Mouse (Mus musculus): Measurements from ENCODE around the gene Wdr45. TPM values are rescaled to one million over a fixed set of nuclear protein-coding genes. Genes with fewer than 3 reads are reported as not detected.

Wdr45 gene
- polyA plus RNA-seq, 1 experiment, result 38.9 TPM

DNA sequence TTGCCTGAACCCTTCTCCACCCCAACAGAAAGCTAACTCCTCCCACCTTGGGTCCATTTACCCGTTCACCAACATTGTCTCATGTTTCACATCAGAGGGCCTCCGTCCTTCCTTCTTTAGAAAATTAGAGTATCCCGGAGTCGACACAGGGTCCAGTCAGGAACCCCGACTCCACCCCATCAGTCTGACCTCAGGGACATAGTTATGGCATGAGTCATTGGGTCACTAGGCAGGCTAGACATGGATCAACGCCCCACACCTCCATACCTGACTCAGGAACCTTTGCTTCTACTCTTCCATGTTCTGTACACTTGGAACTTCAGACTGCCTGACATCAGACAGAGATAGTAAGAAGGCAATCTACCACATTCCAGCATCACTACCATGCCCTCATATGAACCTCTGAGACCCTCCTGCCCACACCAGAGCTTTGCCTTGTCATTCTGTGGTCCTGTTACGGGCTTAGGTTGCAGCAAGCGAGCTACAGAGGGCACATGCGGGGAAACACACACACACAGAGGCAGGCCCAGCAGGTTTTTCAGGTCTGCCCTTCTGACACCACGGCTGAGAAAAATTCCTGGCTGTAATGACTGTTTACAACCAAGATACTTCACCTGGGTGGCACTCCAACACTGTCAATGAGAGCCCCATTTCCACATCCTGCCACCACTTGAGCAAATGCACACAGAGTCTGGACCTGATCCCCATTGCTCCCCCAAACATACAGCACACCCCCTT lies 26.1 kb downstream of the Wdr45 start:
- no peaks in the 10 kb centered on the region for H3K79me2 ChIP-seq (ENCODE audit: control insufficient read depth, insufficient read depth)
- no peak overlapping the region for H3ac ChIP-seq (ENCODE audit: control insufficient read depth, insufficient read length)
- peak overlapping the region; percentile 63 for H3K4me2 ChIP-seq (ENCODE audit: low read depth)
- no peak overlapping the region for H3K4me3 ChIP-seq
- TF ChIP-seq CEBPB (IDR thresholded peaks at IDR 0.05; ENCODE audit: insufficient read depth, poor library complexity, severe bottlenecking), result no peak
- TF ChIP-seq MAX (IDR thresholded peaks at IDR 0.05; ENCODE audit: low read depth), result no peak
- no peak for TF ChIP-seq TCF12 (IDR thresholded peaks at IDR 0.05; ENCODE audit: insufficient read depth, poor library complexity, severe bottlenecking)
- no peaks in the 10 kb centered on the region for H3K27me3 ChIP-seq (ENCODE audit: control insufficient read depth, insufficient read depth, insufficient read length)
- H3K36me3 ChIP-seq (ENCODE audit: control insufficient read depth, insufficient read depth), result no peaks in the 10 kb centered on the region

GRCm38 (mm10) chrX:7741103-7741502 lies 27.0 kb downstream of the Wdr45 start:
- no peaks in the 10 kb centered on the region for H3K79me2 ChIP-seq (ENCODE audit: control insufficient read depth, insufficient read depth)
- H3K27me3 ChIP-seq (ENCODE audit: control insufficient read depth, insufficient read depth, insufficient read length), result no peaks in the 10 kb centered on the region
- no peak overlapping the region for H3K4me2 ChIP-seq (ENCODE audit: low read depth)
- H3ac ChIP-seq (ENCODE audit: control insufficient read depth, insufficient read length), result no peak overlapping the region
- H3K36me3 ChIP-seq (ENCODE audit: control insufficient read depth, insufficient read depth), result no peaks in the 10 kb centered on the region
- no peak for TF ChIP-seq USF1 (IDR thresholded peaks at IDR 0.05; ENCODE audit: low read depth)
- no peak for TF ChIP-seq MYOD1 (IDR thresholded peaks at IDR 0.05; ENCODE audit: control insufficient read depth in 1 of 3, insufficient read length in 2 of 3, low read depth in 2 of 3)
- no peak for TF ChIP-seq CEBPB (IDR thresholded peaks at IDR 0.05; ENCODE audit: insufficient read depth, poor library complexity, severe bottlenecking)
- no peak overlapping the region for H3K4me3 ChIP-seq

- no peak overlapping the region for H3K4me3 ChIP-seq
- H3K27me3 ChIP-seq (ENCODE audit: control insufficient read depth, insufficient read depth, insufficient read length), result no peaks in the 10 kb centered on the region
- no peak overlapping the region for H3K4me2 ChIP-seq (ENCODE audit: low read depth)
- no peak overlapping the region for H3ac ChIP-seq (ENCODE audit: control insufficient read depth, insufficient read length)
- no peaks in the 10 kb centered on the region for H3K79me2 ChIP-seq (ENCODE audit: control insufficient read depth, insufficient read depth)
- TF ChIP-seq CEBPB (IDR thresholded peaks at IDR 0.05; ENCODE audit: insufficient read depth, poor library complexity, severe bottlenecking), result no peak
- no peak for TF ChIP-seq USF1 (IDR thresholded peaks at IDR 0.05; ENCODE audit: low read depth)
- no peak for TF ChIP-seq POLR2A (IDR thresholded peaks at IDR 0.05; ENCODE audit: insufficient read length, low read depth)
- TF ChIP-seq REST (IDR thresholded peaks at IDR 0.05; ENCODE audit: insufficient read depth, insufficient read length), result no peak
- TF ChIP-seq SRF (IDR thresholded peaks at IDR 0.05; ENCODE audit: control insufficient read depth, insufficient read length, low read depth), result no peak
- no peak for TF ChIP-seq TCF3 (IDR thresholded peaks at IDR 0.05; ENCODE audit: insufficient read length, low read depth)
- no peak for TF ChIP-seq E2F4 (IDR thresholded peaks at IDR 0.05; ENCODE audit: insufficient read depth)
- TF ChIP-seq TCF12 (IDR thresholded peaks at IDR 0.05; ENCODE audit: insufficient read depth, poor library complexity, severe bottlenecking), result no peak
- no peak for TF ChIP-seq MYOD1 (IDR thresholded peaks at IDR 0.05; ENCODE audit: control insufficient read depth in 1 of 3, insufficient read length in 2 of 3, low read depth in 2 of 3)
- TF ChIP-seq POLR2AphosphoS2 (IDR thresholded peaks at IDR 0.05; ENCODE audit: insufficient read length, low read depth), result no peak
- no peak for TF ChIP-seq MAX (IDR thresholded peaks at IDR 0.05; ENCODE audit: low read depth)
- no peak for TF ChIP-seq MYOG (IDR thresholded peaks at IDR 0.05; ENCODE audit: control insufficient read depth in 1 of 3, insufficient read depth in 1 of 3, insufficient read length in 2 of 3, low read depth in 2 of 3)
- H3K36me3 ChIP-seq (ENCODE audit: control insufficient read depth, insufficient read depth), result no peaks in the 10 kb centered on the region
Observed at GRCm38 (mm10) chrX:7743470-7743869, 29.3 kb downstream of the Wdr45 start.

DNA sequence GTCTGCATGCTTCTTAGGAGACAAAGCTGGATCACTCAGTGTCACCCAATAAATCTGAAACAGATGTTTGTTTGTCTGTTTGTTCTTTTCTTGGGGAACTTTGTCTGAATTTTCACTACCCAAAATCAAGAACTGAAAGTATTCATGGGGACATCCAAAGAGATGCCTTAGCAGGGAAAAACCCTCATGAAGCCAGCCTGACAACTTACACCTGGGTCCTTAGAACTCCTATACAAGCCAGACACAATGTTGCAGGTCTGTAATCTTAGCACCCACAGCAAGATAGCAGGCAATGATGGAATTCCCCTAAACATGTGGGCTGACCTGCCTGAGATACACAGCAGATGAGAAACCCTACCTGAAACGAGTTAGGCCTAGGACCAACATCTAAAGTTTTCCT lies 30.8 kb downstream of the Wdr45 start:
- H3K27me3 ChIP-seq (ENCODE audit: control insufficient read depth, insufficient read depth, insufficient read length), result no peaks in the 10 kb centered on the region
- H3K36me3 ChIP-seq (ENCODE audit: control insufficient read depth, insufficient read depth), result no peaks in the 10 kb centered on the region
- H3K4me2 ChIP-seq (ENCODE audit: low read depth), result no peak overlapping the region
- H3ac ChIP-seq (ENCODE audit: control insufficient read depth, insufficient read length), result no peak overlapping the region
- H3K79me2 ChIP-seq (ENCODE audit: control insufficient read depth, insufficient read depth), result no peaks in the 10 kb centered on the region
- no peak for TF ChIP-seq REST (IDR thresholded peaks at IDR 0.05; ENCODE audit: insufficient read depth, insufficient read length)
- no peak for TF ChIP-seq USF1 (IDR thresholded peaks at IDR 0.05; ENCODE audit: low read depth)
- TF ChIP-seq TCF3 (IDR thresholded peaks at IDR 0.05; ENCODE audit: insufficient read length, low read depth), result no peak
- no peak for TF ChIP-seq MYOG (IDR thresholded peaks at IDR 0.05; ENCODE audit: control insufficient read depth in 1 of 3, insufficient read depth in 1 of 3, insufficient read length in 2 of 3, low read depth in 2 of 3)
- TF ChIP-seq E2F4 (IDR thresholded peaks at IDR 0.05; ENCODE audit: insufficient read depth), result no peak
- no peak for TF ChIP-seq MAX (IDR thresholded peaks at IDR 0.05; ENCODE audit: low read depth)
- TF ChIP-seq TCF12 (IDR thresholded peaks at IDR 0.05; ENCODE audit: insufficient read depth, poor library complexity, severe bottlenecking), result no peak
- TF ChIP-seq MYOD1 (IDR thresholded peaks at IDR 0.05; ENCODE audit: control insufficient read depth in 1 of 3, insufficient read length in 2 of 3, low read depth in 2 of 3), result no peak
- no peak overlapping the region for H3K4me3 ChIP-seq

DNA sequence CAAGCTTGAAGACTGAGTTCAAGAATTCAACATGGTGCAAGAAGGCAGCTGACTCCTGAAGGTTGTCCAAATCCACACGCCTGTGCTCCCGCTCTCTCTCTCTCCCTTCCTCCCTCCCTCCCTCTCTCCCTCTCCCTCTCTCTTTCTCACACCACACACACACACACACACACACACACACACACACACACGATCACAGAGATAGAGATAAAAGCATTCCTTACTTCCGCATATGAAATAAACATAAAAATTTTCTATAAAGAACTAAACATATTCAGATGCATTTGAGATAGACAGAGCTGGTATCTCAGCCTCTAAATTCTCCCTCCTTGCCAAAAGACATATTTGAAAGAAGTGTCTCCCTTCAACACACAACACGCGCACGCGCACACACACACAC lies 31.3 kb downstream of the Wdr45 start:
- Histone ChIP-seq H3K4me2 (ENCODE audit: low read depth) (no peak overlapping the region), H3K79me2 (ENCODE audit: control insufficient read depth, insufficient read depth) (no peaks in the 10 kb centered on the region), H3ac (ENCODE audit: control insufficient read depth, insufficient read length) (no peak overlapping the region), H3K36me3 (ENCODE audit: control insufficient read depth, insufficient read depth) (no peaks in the 10 kb centered on the region), H3K27me3 (ENCODE audit: control insufficient read depth, insufficient read depth, insufficient read length) (no peaks in the 10 kb centered on the region), H3K4me3 (no peak overlapping the region)
- TF ChIP-seq MAX (IDR thresholded peaks at IDR 0.05; ENCODE audit: low read depth) (no peak), REST (IDR thresholded peaks at IDR 0.05; ENCODE audit: insufficient read depth, insufficient read length) (no peak), POLR2A (IDR thresholded peaks at IDR 0.05; ENCODE audit: insufficient read length, low read depth) (no peak)
